Mouse (Mus musculus): ENCODE measurements around the gene Faah.

DNA sequence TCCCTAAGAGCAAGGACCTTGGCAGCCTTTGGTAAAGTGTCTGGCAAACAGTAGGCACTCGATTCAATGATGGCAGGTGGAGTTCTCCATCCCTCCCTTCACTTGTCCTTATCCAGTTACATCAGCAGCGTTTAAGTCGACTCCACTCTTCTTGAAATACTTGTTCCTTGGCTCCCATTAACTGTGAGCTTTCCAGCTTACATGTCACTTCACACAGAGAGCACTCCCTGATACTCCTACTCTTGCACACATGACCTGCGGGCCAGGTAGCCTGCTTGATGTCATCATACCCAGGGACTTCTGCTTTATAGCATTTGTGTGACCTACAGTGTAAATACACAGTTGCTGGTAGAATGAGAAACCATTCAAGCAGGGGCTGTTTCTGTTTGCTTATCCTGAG, 21.0 kb downstream of the Faah start:
- no peak for TF ChIP-seq POLR2A (IDR thresholded peaks at IDR 0.05; ENCODE audit: low read depth, low read length)
- no peak for TF ChIP-seq CTCF (conservative IDR thresholded peaks at IDR 0.05; ENCODE audit: insufficient read depth, insufficient read length, low read depth, low read length)
